Mouse (Mus musculus) bone marrow macrophage, adult 2 months (primary cell): ENCODE data around the gene Ankrd17.

ENCODE experiments used
- CTCF ChIP-seq: IDR thresholded peaks from 2 replicates; pipeline ENCODE4 v1.5.1; 2012; ENCODE audit warnings: low read depth, mild to moderate bottlenecking, low read length, moderate library complexity
- POLR2A ChIP-seq: IDR thresholded peaks from 2 replicates; pipeline ENCODE4 v1.6.1; 2012; ENCODE audit warnings: mild to moderate bottlenecking, low read depth, low read length, borderline replicate concordance

GRCm38 (mm10) chr5:90364526-90364925 is 1.9 kb downstream of the Ankrd17 start:
- TF ChIP-seq CTCF: no peak
- TF ChIP-seq POLR2A: no peak
